Mouse (Mus musculus) thymus, adult 2 months (tissue): ENCODE data around the gene Ctnna3.

Source experiments
- CTCF ChIP-seq: fragments of 200-500 bp; IDR thresholded peaks from 2 replicates; pipeline ENCODE4 v1.5.1; 2012; ENCODE audit warnings: mild to moderate bottlenecking, control low read depth, low read length, moderate library complexity, borderline replicate concordance; ENCODE audit not compliant: control insufficient read depth, poor library complexity, insufficient read depth; ENCODE audit errors: extremely low read depth
- POLR2A ChIP-seq: fragments of 200-500 bp; IDR thresholded peaks from 2 replicates; pipeline ENCODE4 v1.6.1; 2012; ENCODE audit warnings: mild to moderate bottlenecking, low read length, control low read depth, moderate library complexity; ENCODE audit not compliant: control insufficient read depth, poor library complexity, insufficient read depth; ENCODE audit errors: extremely low read depth

- no peak for TF ChIP-seq CTCF
- no peak for TF ChIP-seq POLR2A
Measured at GRCm38 (mm10) chr10:63432887-63433286, 3.0 kb downstream of the Ctnna3 start.
